Mouse (Mus musculus) megakaryocyte, embryonic 14.5 days (primary cell): ENCODE measurements around the gene Cfap44.

ENCODE experiments used
- FLI1 ChIP-seq: IDR thresholded peaks from 2 replicates; pipeline ENCODE4 v1.6.1; 2012; ENCODE audit warnings: low read length, inconsistent platforms, mixed read lengths
- GATA1 ChIP-seq: IDR thresholded peaks from 3 replicates; pipeline ENCODE4 v1.6.1; 2012; ENCODE audit warnings: mixed read lengths, low read length, inconsistent platforms, borderline replicate concordance

DNA sequence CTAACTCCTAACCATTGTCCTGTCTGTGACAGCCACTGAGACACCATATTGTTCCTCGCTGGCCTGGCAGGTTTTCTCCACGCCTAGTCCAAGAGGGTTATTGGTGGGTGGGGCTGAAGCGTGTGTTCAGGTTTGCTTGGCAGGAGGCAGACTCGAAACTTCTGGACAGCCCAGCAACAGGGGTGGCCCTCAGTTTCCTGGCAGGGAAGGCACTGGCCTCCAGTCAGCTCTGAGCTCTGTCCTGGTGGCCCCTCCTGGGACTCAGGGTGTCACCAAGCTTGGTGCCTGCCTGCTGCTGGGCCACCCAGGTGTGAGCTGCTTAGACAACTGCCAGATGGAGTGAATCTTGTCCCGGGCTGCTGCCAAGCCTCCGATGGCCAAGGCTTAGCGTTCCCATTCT is 107.7 kb downstream of the Cfap44 start:
- TF ChIP-seq GATA1 (no peak), FLI1 (no peak)
